Mouse (Mus musculus): ENCODE data around the gene Fam92b. TPM values are rescaled to one million over a fixed set of nuclear protein-coding genes. Genes with fewer than 3 reads are reported as not detected.

Fam92b gene
- total RNA-seq, 2 experiments from 2014 or later, result not detected

DNA sequence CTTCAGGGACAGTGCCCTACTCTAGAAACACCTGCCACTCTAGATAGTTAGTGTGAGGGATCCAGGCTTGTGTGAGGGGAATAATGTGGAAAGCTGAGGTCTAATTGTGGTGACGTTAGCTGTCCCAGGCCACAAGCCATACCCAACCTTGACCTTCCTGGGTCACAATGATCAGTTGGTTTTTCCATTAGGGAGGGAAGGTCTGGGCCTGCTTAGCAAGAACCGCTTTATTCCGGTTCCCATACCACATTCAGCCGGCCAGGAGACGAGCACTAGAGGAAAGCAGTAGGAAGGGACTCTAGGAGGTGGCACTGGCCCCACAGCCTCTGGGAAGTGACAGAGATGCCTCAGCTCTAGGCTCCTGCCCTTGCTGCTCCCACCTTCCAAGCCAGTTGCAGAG lies 13.2 kb downstream of the Fam92b start:
- intact Hi-C loops (cut with DNase I; ENCODE audit: low total_unique reads), result no loop called here
- DNase-seq, result no peak

DNA sequence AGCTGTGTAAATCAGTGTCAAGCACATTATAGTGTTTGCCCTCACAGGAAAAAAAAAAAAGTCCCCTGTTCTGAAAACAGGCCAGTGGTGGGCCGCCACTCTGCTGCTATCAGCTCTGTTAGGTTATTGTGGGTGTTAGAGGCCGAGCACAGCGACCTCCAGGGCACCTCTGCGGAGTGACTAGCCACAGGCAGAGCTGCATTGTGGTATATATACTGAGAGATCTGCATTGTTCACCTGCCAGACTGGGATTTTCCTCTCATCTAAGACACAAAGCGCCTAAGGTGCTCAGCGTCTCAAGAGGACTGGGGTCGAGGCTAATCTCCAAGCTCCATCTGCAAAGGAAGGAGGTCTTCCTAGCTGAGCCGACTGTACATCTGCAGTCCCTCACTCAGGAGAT lies 13.9 kb downstream of the Fam92b start:
- DNase-seq, result no peak
- intact Hi-C loops (cut with DNase I; ENCODE audit: low total_unique reads), result no loop called here

DNA sequence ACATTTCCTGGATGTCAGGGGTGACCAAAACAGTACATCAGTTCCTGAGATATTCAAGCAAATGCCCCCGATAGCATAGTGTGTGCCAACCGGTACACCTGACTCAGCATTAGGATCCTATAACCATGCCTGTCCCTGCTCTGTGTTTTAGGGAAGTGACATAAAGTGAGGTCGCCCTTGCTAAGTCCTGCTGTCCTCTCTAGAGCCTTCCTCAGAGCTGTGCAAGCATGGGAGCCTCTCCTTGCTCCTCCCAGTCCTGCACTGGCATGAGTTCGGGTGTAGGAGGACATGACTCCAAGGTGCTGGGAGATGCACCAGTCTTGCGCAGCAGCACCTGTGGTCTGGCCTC lies 14.9 kb downstream of the Fam92b start:
- DNase-seq, result no peak
- intact Hi-C loops (cut with DNase I; ENCODE audit: low total_unique reads), result no loop called here

DNA sequence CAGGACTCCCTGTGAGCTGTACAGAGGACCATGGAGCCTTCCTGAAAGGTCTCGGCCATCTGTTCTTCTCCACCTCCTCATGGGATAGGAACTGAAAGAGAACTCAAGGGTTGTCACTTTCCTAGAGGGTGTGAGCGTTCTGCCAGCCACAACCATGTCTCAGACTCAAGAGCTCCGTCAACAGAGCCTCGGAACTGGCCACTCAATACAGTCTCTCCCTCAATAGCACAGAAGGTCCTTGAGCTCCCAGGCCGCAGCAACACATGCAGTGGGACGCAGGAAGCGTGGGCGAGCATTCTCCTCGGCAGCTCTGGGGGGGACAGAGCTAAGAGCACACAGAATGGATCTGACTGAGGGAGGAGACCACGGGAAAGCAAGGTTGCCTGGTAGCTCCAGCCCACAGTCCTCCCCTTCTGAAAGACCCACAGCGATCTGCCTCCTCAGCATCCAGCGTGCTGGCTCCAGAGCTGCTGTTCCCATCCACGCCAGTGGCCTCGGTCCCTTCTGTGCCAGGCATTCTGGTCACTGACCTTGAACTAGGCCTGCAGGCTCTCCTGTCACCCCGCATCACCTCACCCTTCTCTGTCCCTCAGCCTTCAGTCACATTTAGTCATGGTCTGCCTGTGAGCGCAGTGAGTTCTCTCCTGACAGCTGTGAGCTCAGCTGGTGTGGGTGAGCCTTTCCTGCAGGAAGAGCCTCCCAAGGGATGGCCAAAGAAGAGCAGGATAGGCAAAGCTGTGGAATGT lies 15.4 kb downstream of the Fam92b start:
- intact Hi-C loops (cut with DNase I; ENCODE audit: low total_unique reads), result no loop called here
- DNase-seq, result no peak

DNA sequence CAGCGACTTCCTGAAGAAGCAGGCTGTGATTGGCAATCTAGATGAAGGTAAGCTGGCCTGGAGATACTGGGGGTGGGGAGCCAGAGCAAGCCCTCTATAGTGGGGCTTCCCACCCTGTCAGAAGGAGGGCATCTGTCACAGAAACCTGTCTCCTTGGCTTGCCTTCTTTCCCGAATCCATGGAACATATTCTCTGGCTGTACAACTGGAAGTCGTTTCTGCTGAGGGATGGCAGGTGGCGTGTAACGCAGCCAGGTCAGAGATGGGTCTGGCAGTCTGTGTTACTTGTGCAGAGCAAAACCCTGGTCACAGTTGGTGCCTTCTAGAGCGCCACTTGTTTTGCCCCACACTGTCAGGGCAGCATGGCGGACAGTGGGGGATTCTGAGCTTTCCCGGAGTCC lies 16.9 kb downstream of the Fam92b start:
- intact Hi-C loops (cut with DNase I; ENCODE audit: low total_unique reads), result no loop called here
- DNase-seq, result no peak

DNA sequence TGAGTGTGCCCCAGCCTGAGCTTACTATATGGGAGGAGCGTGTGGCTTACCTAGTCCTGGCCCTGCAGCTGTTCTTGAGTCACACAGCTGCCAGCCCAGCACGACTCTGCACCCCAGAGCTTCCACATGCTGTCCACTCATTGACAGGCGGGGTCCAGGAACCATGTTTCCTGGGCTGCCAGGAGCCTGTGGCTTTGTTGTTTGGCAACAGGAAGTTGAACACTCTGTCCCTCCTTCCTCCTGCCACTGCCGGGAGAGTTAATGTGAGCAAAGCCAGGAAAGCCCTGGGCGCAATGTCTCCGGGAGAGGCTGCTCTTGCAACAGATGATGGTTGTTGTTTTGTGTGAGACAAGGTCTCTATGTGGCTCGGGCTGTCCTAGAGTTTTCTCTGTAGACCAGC lies 24.6 kb downstream of the Fam92b start:
- intact Hi-C loops (cut with DNase I; ENCODE audit: low total_unique reads), result no loop called here
- DNase-seq, result no peak

DNA sequence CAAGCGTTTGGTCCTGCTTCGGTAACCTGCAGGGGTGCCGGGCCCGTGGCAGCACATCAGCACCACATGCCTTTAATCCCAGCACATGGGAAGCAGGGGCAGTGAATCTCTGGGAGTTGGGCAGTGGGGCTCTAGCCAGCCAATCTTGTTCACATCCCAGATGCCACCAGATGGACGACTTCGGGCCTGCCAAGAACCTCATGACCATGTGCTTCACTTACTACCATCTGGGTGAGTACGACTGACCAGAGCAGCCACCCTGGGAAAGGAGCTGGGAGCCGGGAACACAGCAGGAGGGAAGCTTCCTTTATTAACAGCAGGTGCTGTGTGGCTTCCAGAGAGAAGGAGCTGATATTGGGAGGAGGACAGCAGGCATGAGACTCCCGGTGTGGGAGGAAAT lies 26.1 kb downstream of the Fam92b start:
- no peak for DNase-seq
- intact Hi-C loops (cut with DNase I; ENCODE audit: low total_unique reads), result no loop called here

DNA sequence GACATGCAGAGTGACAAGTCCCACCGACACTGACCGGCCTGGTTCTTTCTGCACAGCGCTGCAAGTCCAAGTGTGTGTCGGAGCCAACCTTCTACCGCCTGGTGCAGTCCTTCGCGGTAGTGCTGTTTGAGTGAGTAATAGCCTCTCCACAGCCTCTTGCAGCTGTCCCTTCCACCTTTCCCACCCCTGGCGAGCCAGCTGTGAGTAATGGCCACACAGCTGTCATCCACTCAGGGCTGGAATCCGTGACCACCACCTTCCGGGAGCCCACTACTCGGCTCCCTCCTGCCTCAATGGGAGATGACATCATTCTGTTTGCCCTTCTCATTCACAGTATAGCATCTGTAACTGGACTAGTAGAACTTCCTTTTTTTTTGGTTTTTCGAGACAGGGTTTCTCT lies 27.2 kb downstream of the Fam92b start:
- no peak for DNase-seq
- intact Hi-C loops (cut with DNase I; ENCODE audit: low total_unique reads), result no loop called here

DNA sequence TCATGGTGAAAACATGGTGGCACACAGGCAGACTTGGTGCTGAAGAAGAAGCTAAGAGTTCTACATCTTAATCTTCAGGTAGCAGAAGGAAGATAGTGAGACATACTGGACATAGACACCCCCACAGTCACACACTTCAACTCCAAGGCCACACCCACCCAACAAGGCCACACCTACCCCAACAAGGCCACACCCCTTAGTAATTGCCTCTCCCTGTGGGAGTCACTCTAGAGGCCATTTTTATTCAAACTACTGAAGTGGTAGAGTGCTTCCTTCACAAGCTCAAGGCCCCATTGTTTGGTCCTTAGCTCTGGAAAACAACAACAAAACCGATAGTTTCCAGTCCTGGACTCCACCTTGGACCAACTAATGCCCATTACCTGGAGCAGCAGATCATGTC lies 31.2 kb downstream of the Fam92b start:
- DNase-seq, result no peak
- intact Hi-C loops (cut with DNase I; ENCODE audit: low total_unique reads), result no loop called here

DNA sequence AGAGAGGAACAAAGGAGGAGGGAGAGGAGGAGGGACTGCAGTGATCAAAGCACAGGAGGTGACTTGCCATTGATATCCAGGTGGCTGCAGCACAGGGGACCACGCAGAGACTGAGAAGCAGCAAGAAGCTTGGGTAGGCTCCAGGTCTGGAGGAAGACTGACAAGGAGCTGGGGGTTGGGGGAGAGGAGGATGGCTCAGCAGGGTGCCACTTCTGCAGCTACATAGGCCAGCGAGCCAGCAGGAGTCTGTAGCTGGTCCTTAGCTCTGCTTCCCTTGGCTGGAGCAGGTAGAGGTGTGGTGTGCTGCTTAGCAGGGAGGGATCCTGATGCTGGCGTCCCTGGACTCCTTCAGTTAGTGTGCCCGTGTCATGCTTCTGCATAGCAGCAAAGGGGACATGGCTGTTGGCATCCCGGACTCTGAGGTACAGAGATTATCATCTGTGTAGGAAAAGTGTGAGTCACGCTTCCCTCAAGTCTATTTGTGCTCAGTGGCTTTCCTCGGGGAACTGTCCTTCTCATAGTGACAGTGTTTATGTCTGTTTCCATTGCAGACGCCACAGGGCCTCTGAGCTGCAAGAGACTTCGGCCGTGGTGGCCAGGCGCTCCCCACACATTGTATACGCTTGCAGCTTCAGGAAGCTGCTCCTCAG lies 32.5 kb downstream of the Fam92b start:
- intact Hi-C loops (cut with DNase I; ENCODE audit: low total_unique reads), result no loop called here
- no peak for DNase-seq

DNA sequence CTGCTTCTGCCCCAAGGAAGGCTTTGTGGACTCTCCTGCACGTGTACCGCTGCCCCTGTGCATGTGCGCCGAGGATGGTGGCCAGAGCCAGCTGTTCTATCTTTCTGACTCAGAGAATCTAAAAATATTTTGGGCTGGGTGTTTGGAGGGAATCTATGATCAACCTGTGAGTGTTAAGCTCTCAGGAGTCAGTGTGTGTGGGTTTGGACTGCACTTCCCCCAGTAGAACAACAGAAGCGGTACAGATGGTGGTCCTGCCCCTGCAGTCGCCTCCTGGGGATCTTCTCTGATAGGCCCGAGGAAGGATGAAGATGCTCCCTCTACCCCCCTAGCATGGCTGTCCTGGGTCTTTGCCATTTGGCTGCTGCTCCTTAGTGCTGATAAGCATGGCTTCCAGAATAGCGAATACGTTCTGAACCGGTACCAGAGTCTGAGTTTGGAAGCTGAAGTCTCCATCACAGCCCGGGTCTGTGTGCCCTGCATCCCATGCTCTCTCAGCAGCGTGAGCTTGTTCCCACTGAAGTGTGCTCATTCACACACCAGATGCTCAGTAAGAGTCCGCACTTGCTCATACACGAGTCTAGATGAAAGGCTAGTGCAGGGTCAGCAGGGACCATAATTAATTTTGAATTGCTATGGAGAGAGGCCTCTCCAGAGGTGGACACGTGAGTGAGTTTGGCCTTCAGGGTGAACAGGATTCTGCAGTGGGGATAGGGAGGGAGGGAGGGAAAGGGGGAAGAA lies 33.2 kb downstream of the Fam92b start:
- intact Hi-C loops (cut with DNase I; ENCODE audit: low total_unique reads), result no loop called here
- no peak for DNase-seq

DNA sequence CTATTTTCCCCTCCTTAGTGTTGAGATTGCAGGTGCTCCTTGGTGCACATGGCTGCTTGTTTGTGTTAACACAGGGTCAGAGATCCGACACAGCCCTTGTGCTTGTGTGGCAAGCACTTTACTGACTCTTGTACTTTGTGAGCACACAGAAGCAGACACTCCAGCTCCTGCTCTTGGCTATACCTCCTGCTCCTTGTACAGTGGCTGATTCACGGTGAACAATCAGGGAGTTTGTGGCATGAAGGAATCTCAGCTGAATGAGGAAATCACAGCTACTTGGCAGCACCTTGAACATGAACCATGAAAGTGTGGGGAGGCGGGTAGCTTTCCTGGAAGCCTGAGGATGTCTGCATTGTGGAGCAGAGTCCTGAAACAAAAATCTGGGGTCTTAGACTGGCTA lies 36.5 kb downstream of the Fam92b start:
- DNase-seq, result no peak

DNA sequence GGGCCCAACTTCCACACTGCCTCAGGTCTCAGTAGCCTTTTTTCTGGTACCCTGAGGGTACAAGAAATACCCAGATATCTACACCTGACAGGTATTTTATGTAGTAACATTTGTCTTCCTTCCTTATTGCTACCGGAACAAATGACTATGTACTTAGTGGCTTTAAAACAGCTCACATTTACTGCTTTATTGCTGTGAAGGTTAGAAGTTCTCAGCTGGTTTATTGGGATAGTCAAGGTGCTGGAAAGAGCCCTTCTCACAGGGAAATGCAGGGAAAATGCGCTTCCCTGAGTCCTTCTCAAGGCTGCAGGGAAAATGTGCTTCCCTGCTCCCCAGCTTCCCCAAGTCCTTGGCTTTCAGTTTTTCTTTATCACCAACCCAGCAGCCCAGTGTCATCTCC lies 38.3 kb downstream of the Fam92b start:
- no peak for DNase-seq
- intact Hi-C loops (cut with DNase I; ENCODE audit: low total_unique reads), result no loop called here

More for the DNA sequence above, 36.5 kb downstream of the Fam92b start:
- intact Hi-C loops (cut with DNase I; ENCODE audit: low total_unique reads), result no loop called here

DNA sequence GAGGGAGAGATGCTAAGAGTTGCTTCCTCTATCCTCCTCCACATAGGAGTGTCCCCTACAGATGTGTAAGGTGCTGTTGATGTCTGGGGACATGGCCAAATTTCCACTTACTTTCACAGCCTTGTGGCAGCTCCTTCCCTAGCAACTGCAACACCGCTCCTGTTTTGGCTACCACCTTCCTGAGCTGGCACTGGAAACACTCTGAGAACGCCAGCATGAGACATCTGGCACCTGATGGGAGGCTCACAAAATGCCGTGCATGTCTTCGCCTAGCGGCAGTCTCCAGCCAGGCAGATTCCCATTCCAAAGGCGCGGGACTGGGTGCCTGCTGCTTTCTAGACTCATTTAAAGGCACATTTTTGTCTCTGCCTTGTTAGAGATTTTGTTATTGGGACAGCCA lies 40.6 kb downstream of the Fam92b start:
- peak; percentile 53 for DNase-seq
- intact Hi-C loops (cut with DNase I; ENCODE audit: low total_unique reads), result no loop called here

DNA sequence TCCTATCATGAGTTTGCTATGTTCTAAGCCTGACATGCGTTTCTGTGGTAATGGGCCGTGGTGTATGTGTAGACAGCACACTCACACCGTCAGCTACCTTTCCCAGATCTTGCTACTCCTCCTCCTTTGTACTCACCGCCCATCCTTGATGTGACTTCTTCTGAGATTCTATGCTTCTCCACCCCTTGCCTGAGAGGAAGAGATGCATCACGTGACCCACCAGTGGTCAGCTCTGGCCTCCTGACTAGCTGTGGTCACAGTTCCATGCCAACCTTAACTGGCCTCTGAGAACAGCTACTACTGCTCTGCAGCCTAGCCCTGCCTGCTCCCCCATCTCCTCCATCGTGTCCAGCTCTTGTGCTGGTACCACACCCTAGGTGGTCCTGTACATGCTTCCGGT lies 41.6 kb downstream of the Fam92b start:
- intact Hi-C loops (cut with DNase I; ENCODE audit: low total_unique reads), result no loop called here
- no peak for DNase-seq

DNA sequence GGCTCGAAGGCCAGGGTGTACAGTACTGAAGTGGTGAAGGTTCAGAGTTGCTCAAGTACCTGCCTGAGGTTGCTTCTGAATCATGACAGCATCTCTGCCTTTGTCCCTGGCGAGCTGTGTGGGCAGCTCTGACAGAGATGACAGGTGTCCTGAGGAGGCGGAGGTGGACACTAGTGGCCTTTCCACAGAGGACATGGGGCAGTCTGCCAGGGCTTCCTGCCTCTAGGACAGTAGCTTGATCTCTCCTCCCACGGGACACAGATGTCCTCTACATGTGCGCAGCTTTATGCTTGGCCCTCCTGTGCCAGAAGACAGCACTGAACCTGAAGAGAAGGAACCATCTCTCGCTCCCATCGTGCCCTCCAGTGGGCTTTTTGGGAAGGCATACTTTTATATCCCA lies 44.1 kb downstream of the Fam92b start:
- intact Hi-C loops (cut with DNase I; ENCODE audit: low total_unique reads), result no loop called here
- no peak for DNase-seq

DNA sequence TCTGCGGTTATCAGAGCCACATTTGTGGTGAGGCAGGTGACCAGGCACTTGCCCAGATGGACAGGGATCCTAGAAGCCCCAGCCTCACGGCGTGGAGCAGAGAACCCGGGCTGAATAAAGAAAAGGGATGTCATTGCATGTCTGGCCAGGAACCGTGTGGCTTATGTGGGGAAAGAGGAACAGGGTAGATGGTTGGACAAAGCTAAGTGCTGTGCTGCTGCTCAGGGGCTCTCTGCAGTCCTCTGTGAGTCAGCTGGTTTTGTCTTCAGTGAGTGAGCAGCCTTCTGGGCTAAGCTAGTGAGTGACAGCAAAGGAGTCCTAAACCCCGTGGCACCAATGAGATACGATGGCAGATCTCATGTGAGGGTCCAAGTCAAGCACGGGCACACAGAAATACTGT lies 46.1 kb downstream of the Fam92b start:
- no peak for DNase-seq
- intact Hi-C loops (cut with DNase I; ENCODE audit: low total_unique reads), result no loop called here

DNA sequence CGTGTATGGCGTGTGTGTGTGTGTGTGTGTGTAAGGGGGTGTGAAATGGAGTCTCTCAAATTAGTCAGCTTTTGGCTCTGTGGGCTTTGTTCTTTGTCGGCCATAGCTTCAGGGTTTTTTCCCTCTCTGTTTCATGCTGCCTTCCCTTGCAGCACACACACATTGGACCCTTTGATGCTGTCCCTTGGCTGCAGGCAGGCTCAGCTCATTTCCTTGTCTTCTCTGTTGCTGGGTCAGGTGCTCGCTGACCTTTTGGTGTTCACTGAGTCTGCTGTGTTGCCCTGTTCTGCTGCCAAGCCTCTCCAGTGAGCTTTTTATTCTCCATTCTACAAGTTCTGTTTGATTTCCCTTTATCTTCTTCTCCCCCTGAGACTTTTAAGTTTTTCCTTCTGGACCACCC lies 47.7 kb downstream of the Fam92b start:
- intact Hi-C loops (cut with DNase I; ENCODE audit: low total_unique reads), result no loop called here
- DNase-seq, result no peak

DNA sequence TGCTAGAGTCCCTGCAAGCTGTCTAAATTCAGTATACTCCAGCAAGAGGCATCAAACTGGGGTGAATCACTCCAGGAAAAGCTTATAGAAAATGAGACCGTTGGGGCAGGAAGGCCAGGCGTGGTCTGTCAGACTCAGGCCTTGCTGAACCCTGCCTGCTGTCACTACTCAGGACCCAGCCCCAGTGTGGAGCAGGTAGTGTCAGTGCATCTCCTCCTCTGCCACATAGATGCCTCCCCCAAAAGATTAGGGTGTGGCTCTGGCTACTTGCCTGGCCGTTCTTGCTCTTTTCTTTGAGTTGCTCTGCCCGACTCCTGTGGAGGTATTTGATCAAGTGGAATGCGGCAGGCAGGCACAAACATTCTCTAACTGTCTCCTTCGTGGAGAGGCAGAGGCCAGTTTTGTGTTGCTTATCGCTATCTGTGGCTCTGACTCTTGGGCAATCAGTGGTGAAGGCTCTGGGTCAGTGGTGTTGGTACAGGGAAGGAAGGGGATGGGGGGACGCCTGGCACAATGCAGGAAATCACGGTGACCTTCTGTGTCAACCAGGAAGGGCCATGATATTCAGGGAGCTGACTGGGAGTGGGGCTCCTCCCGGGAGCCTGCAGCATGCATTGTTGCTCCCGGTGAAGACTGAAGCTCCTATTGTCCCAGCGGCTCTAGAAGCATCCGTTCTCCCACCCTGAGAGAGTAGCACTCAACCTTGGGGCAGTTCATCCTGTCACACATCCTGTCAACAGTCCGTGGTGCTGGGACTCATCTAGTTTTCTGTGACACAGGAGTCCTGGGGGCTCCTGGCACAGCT lies 50.7 kb downstream of the Fam92b start:
- intact Hi-C loops (cut with DNase I; ENCODE audit: low total_unique reads), result no loop called here
- DNase-seq, result no peak

DNA sequence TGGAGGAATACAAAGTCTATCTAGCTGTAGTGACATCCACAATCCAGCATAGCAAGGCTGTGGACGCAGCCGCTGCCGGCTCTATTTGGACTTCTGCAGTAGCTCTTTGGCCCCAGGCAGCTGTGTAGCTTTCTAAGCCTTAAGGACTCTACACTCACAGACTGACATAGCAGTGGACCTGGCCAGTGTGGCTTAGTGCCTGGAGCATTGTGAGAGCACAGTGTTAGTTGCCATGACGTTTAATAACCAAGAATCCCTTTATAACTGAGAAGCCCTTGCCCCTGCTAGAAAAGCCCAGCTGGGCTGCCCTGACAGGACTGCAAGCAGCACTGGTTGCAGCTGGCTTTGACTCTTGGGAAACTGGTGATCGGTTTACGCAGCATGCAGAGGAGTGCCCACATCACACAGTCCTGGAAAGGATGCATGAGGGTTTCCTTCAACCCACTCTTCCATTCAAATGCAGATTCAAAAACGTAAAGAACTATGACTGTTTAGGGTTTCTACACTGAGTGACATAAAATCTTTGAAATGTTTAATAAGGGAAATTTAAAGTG lies 52.4 kb downstream of the Fam92b start:
- DNase-seq, result no peak
- intact Hi-C loops (cut with DNase I; ENCODE audit: low total_unique reads), result no loop called here
